Mouse (Mus musculus): Measurements from ENCODE around the gene Shc4.

Gene Shc4

GRCm38 (mm10) chr2:125577670-125578069, 146.3 kb downstream of the Shc4 start:
- in situ Hi-C loops (cut with MboI; ENCODE audit: low sequenced_read_pairs), result no loop called here

All from CH12F3 (cell line).